Mouse (Mus musculus) forebrain, embryonic 12.5 days (tissue): ENCODE data around the gene Gm21860. TPM values are rescaled to one million over a fixed set of nuclear protein-coding genes. Genes with fewer than 3 reads are reported as not detected.
"Not testable (repeated sequence)": the region's sequence is repeated elsewhere in the genome, so short reads cannot be mapped to it uniquely, and the experiment has no call there.

Experiments used
- ATAC-seq: fragments of 200-750 bp; cut with Nextera tagmentation; 2 replicates; pipeline ENCODE4 v1.8.0; 2017; ENCODE audit warnings: moderate TSS enrichment; ENCODE audit not compliant: low FRiP score
- H3K27ac ChIP-seq: fragments of 300-500 bp; sonication (generic); 2 replicates; pipeline ENCODE4 v1.5.1; 2016; ENCODE audit warnings: mild to moderate bottlenecking
- H3K27me3 ChIP-seq: fragments of 300-500 bp; sonication (generic); 2 replicates; pipeline ENCODE4 v1.6.1; 2016; ENCODE audit warnings: mild to moderate bottlenecking
- H3K36me3 ChIP-seq: fragments of 300-500 bp; sonication (generic); replicated peaks from 2 replicates; pipeline ENCODE4 v1.6.1; 2016; ENCODE audit warnings: mild to moderate bottlenecking
- H3K4me1 ChIP-seq: fragments of 300-500 bp; sonication (generic); 2 replicates; pipeline ENCODE4 v1.6.1; 2016
- H3K4me2 ChIP-seq: fragments of 300-500 bp; sonication (generic); 2 replicates; pipeline ENCODE4 v1.6.1; 2016; ENCODE audit warnings: mild to moderate bottlenecking, moderate library complexity
- H3K4me3 ChIP-seq: fragments of 300-500 bp; sonication (generic); replicated peaks from 2 replicates; pipeline ENCODE4 v1.5.1; 2016; ENCODE audit warnings: mild to moderate bottlenecking
- H3K9ac ChIP-seq: fragments of 300-500 bp; sonication (generic); 2 replicates; pipeline ENCODE4 v1.6.1; 2016; ENCODE audit warnings: mild to moderate bottlenecking
- H3K9me3 ChIP-seq: fragments of 300-500 bp; sonication (generic); 2 replicates; pipeline ENCODE4 v1.6.1; 2016
- WGBS: fragments of 180-500 bp; shearing (Covaris S2); methylation state at CpG from one replicate; pipeline ENCODE4 v1.1.7; 2016; 5-methylcytosine and 5-hydroxymethylcytosine counted together
- polyA plus RNA-seq: library from polyadenylated mRNA; unstranded; fragments of >200 nt; fragmentation: Nextera tagmentation; extraction: Ambion mirVana; gene quantifications from 2 replicates; pipeline ENCODE4 v1.2.1, GENCODE M21; 2016

Gm21860 gene
- polyA plus RNA-seq: not detected in 2 replicates

- H3K4me3 ChIP-seq, H3K27me3 ChIP-seq, ATAC-seq, H3K9me3 ChIP-seq, H3K4me2 ChIP-seq, H3K36me3 ChIP-seq, H3K4me1 ChIP-seq, H3K9ac ChIP-seq, H3K27ac ChIP-seq: not testable (repeated sequence)
- WGBS: no CpG with 5 or more reads among the region's 8 CpGs
These were observed at the start of gene Gm21860 for GRCm38 (mm10) chrY:90754721-90755120. Gene Gm21860, minus strand, starts transcription at chrY:90754821.

DNA sequence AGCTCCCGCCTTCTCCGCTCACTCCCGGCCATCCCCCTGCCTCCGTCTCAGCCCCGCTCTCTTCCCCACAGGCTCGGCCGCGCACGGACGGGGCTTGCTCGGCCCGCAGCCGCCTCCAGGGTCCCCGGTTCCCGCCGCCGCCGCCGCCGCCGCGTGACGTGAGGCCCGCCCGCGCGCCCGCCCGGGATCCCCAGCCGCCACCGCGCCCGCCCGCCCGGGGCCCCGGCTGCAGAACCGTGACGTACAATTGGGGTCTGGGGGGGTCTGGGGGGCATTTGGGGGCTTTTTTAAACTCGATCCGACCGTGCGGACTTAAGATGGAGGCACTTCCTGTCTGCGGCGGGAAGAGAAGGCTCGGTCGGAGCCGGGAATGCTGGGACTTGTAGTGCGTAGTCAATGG lies 29.8 kb upstream of the Gm21860 start, which contains the start of gene Gm47283:
Gene Gm47283 (plus strand): TSS at position 301 of the 400 bp plus-strand sequence.
- ATAC-seq, H3K9me3 ChIP-seq, H3K27me3 ChIP-seq, H3K27ac ChIP-seq, H3K9ac ChIP-seq, H3K4me2 ChIP-seq, H3K36me3 ChIP-seq, H3K4me1 ChIP-seq, H3K4me3 ChIP-seq: not testable (repeated sequence)
- WGBS: no CpG with 5 or more reads among the region's 48 CpGs

GRCm38 (mm10) chrY:90745256-90745655 lies 9.4 kb downstream of the Gm21860 start:
- not testable (repeated sequence) for ATAC-seq
- WGBS: 96% methylated on average over 5 of the region's 5 CpGs
- H3K9me3 ChIP-seq: peaks cover 37% of the 10 kb centered on the region

GRCm38 (mm10) chrY:90744381-90744981 lies 10.1 kb downstream of the Gm21860 start:
- Histone ChIP-seq H3K4me3 (peak overlapping the region; percentile 7), H3K36me3 (peaks cover 42% of the 10 kb centered on the region), H3K4me2 (peak overlapping the region; percentile 3), H3K27ac (peak overlapping the region; percentile 25; the same call in 1 of the 2 replicates), H3K9me3 (peaks cover 45% of the 10 kb centered on the region)
- H3K27me3 ChIP-seq, H3K9ac ChIP-seq, H3K4me1 ChIP-seq: not testable (repeated sequence)
- peak; percentile 94 for ATAC-seq
- 57% methylated on average over 51 of the region's 51 CpGs for WGBS

More at GRCm38 (mm10) chrY:90745256-90745655, 9.4 kb downstream of the Gm21860 start:
- not testable (repeated sequence) for H3K27me3 ChIP-seq, H3K4me3 ChIP-seq, H3K4me1 ChIP-seq, H3K27ac ChIP-seq, H3K4me2 ChIP-seq, H3K9ac ChIP-seq
- H3K36me3 ChIP-seq: peaks cover 34% of the 10 kb centered on the region

GRCm38 (mm10) chrY:90743811-90744220 lies 10.8 kb downstream of the Gm21860 start:
- no peaks in the 10 kb centered on the region for H3K27me3 ChIP-seq
- H3K4me1 ChIP-seq: no peaks in the 10 kb centered on the region
- H3K4me3 ChIP-seq: no peak overlapping the region
- no peak overlapping the region for H3K9ac ChIP-seq
- peak overlapping the region; percentile 3; the same call in 1 of the 2 replicates for H3K4me2 ChIP-seq
- H3K9me3 ChIP-seq: peaks cover 52% of the 10 kb centered on the region
- H3K36me3 ChIP-seq: peaks cover 48% of the 10 kb centered on the region
- peak overlapping the region; percentile 25; the same call in 1 of the 2 replicates for H3K27ac ChIP-seq
- ATAC-seq: no peak
- 47% methylated on average over 2 of the region's 21 CpGs for WGBS

- not testable (repeated sequence) for H3K4me2 ChIP-seq, H3K4me1 ChIP-seq, H3K4me3 ChIP-seq, H3K9ac ChIP-seq, H3K27me3 ChIP-seq, ATAC-seq
- Histone ChIP-seq H3K9me3 (peaks cover 54% of the 10 kb centered on the region), H3K27ac (peak overlapping the region; percentile 9; the same call in 1 of the 2 replicates), H3K36me3 (peaks cover 52% of the 10 kb centered on the region)
- 85% methylated on average over 36 of the region's 46 CpGs for WGBS
These were observed 11.4 kb downstream of the Gm21860 start for GRCm38 (mm10) chrY:90743053-90743810.

GRCm38 (mm10) chrY:90742261-90743052 lies 12.2 kb downstream of the Gm21860 start:
- not testable (repeated sequence) for ATAC-seq, H3K27me3 ChIP-seq, H3K9ac ChIP-seq, H3K4me3 ChIP-seq, H3K4me1 ChIP-seq, H3K4me2 ChIP-seq
- H3K27ac ChIP-seq: peak overlapping the region; percentile 9; the same call in 1 of the 2 replicates
- H3K9me3 ChIP-seq: peaks cover 54% of the 10 kb centered on the region
- peaks cover 52% of the 10 kb centered on the region for H3K36me3 ChIP-seq
- WGBS: 87% methylated on average over 49 of the region's 49 CpGs

GRCm38 (mm10) chrY:90741452-90742260 lies 13.0 kb downstream of the Gm21860 start:
- H3K9me3 ChIP-seq: peaks cover 54% of the 10 kb centered on the region
- peak overlapping the region; percentile 14; the same call in 1 of the 2 replicates for H3K27ac ChIP-seq
- H3K9ac ChIP-seq, H3K4me3 ChIP-seq, H3K27me3 ChIP-seq, H3K4me2 ChIP-seq, H3K4me1 ChIP-seq: not testable (repeated sequence)
- peak; percentile 45 for ATAC-seq
- 81% methylated on average over 43 of the region's 43 CpGs for WGBS
- peaks cover 52% of the 10 kb centered on the region for H3K36me3 ChIP-seq

- peak overlapping the region; percentile 5; the same call in 1 of the 2 replicates for H3K27ac ChIP-seq
- peaks cover 52% of the 10 kb centered on the region for H3K36me3 ChIP-seq
- H3K4me3 ChIP-seq, H3K4me1 ChIP-seq, H3K9ac ChIP-seq, H3K4me2 ChIP-seq, H3K27me3 ChIP-seq: not testable (repeated sequence)
- 74% methylated on average over 38 of the region's 38 CpGs for WGBS
- H3K9me3 ChIP-seq: peaks cover 54% of the 10 kb centered on the region
- peak; percentile 49 for ATAC-seq
These were observed 13.6 kb downstream of the Gm21860 start for GRCm38 (mm10) chrY:90741006-90741405.

- Histone ChIP-seq H3K4me3 (no peak overlapping the region), H3K9ac (no peak overlapping the region), H3K9me3 (peaks cover 49% of the 10 kb centered on the region), H3K4me2 (no peak overlapping the region), H3K4me1 (no peaks in the 10 kb centered on the region), H3K27me3 (no peaks in the 10 kb centered on the region), H3K36me3 (peaks cover 46% of the 10 kb centered on the region), H3K27ac (no peak overlapping the region)
- peak; percentile 10; the same call in 1 of the 2 replicates for ATAC-seq
- 48% methylated on average over 14 of the region's 14 CpGs for WGBS
These were observed 14.5 kb downstream of the Gm21860 start for GRCm38 (mm10) chrY:90740013-90740561.

DNA sequence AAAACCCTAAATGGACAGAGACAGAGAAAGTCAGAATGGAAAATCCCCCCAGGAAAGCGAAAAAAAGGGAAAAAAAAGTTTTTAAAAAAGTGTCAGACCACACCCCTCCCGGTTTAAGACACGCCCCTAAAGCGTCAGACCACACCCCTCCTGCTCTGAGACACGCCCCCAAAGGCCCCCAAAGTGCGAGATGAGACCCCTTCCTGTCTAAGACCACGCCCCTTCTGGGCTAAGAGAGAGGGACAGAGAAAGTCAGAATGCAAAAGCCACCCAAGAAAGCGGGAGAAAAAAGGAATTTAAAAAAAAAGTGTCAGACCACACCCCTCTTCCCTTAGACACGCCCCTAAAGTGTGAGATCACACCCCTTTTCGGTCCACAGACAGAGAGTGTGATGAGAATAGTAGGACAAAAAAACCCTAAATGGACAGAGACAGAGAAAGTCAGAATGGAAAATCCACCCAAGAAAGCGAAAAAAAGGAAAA lies 15.0 kb downstream of the Gm21860 start:
- peak; percentile 6; the same call in 1 of the 2 replicates for ATAC-seq
- not testable (repeated sequence) for H3K4me1 ChIP-seq, H3K27ac ChIP-seq, H3K9ac ChIP-seq, H3K27me3 ChIP-seq, H3K4me3 ChIP-seq, H3K4me2 ChIP-seq
- Histone ChIP-seq H3K9me3 (peaks cover 45% of the 10 kb centered on the region), H3K36me3 (peaks cover 44% of the 10 kb centered on the region)
- WGBS: 52% methylated on average over 11 of the region's 11 CpGs
